8 mouse cellular contexts compared by ENCODE assay signal in the genomic region with DNA sequence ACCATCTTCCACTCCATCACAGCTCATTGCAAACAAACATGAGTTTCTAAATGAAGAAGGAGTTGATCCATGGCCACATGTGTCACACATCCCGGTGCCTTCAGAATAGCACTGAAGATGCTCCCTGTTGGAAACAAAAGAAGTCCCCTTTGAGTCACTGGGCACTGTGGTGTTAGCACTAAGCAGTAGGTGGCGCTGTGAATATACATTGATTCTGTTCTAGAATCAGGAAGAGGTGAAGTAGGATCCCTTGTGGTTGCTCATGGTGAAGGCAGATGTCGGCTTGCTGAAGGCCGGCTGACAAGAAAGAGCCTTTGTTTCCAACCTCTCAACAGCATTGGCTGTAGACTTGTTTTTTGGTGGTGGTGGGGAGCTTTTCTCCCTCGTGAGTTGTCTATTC.
DNase-seq lines count a peak whose midpoint lies in the region; ATAC-seq and TF ChIP-seq lines count a peak whose summit lies in the region.

No protein-coding gene starts in this region.

- no peaks in the 10 kb centered on the region for H3K4me1 ChIP-seq in cerebellum, adult 2 months (ENCODE audit: control insufficient read depth, insufficient read depth, low read length)
- no peaks in the 10 kb centered on the region for H3K4me1 ChIP-seq in neural tube, embryonic 15.5 days
- H3K4me1 ChIP-seq in liver, postnatal 0 days (ENCODE audit: insufficient read depth), result no peaks in the 10 kb centered on the region
- H3K4me1 ChIP-seq in stomach, postnatal 0 days (replicated peaks; ENCODE audit: control insufficient read depth, insufficient read depth), result no peaks in the 10 kb centered on the region

- H3K27me3 ChIP-seq in cerebellum, adult 2 months (ENCODE audit: control insufficient read depth, insufficient read depth, low read length), result no peaks in the 10 kb centered on the region
- H3K27me3 ChIP-seq in neural tube, embryonic 15.5 days (replicated peaks), result no peaks in the 10 kb centered on the region
- no peaks in the 10 kb centered on the region for H3K27me3 ChIP-seq in liver, postnatal 0 days (ENCODE audit: insufficient read depth, low read length)
- no peaks in the 10 kb centered on the region for H3K27me3 ChIP-seq in stomach, postnatal 0 days (ENCODE audit: control insufficient read depth, insufficient read depth, low read length)

- ATAC-seq in neural tube, embryonic 15.5 days (ENCODE audit: low FRiP score), result no peak
- no peak for ATAC-seq in liver, postnatal 0 days
- peak; percentile 82 for ATAC-seq in stomach, postnatal 0 days (ENCODE audit: low FRiP score, low TSS enrichment)

- H3K27ac ChIP-seq in cerebellum, adult 2 months (ENCODE audit: insufficient read depth, low read length), result no peak overlapping the region
- H3K27ac ChIP-seq in neural tube, embryonic 15.5 days (replicated peaks), result no peak overlapping the region
- no peak overlapping the region for H3K27ac ChIP-seq in liver, postnatal 0 days (ENCODE audit: low read depth)
- no peak overlapping the region for H3K27ac ChIP-seq in stomach, postnatal 0 days (replicated peaks)

- 21% methylated on average over 5 of the region's 5 CpGs for WGBS in cerebellum, adult 2 months
- 15% methylated on average over 5 of the region's 5 CpGs for WGBS in neural tube, embryonic 15.5 days
- WGBS in liver, postnatal 0 days (ENCODE audit: insufficient replicate concordance), result 28% methylated on average over 5 of the region's 5 CpGs
- WGBS in stomach, postnatal 0 days, result 37% methylated on average over 5 of the region's 5 CpGs

- no peak overlapping the region for H3K9ac ChIP-seq in neural tube, embryonic 15.5 days (replicated peaks)
- H3K9ac ChIP-seq in liver, postnatal 0 days (replicated peaks), result no peak overlapping the region
- no peak overlapping the region for H3K9ac ChIP-seq in stomach, postnatal 0 days (ENCODE audit: low read length)

- H3K4me2 ChIP-seq in neural tube, embryonic 15.5 days, result no peak overlapping the region
- no peak overlapping the region for H3K4me2 ChIP-seq in liver, postnatal 0 days (ENCODE audit: low read depth, low read length)
- H3K4me2 ChIP-seq in stomach, postnatal 0 days (replicated peaks; ENCODE audit: low read depth), result no peak overlapping the region

- H3K4me3 ChIP-seq in cerebellum, adult 2 months (replicated peaks; ENCODE audit: insufficient read depth, low read depth, low read length), result no peak overlapping the region
- no peak overlapping the region for H3K4me3 ChIP-seq in neural tube, embryonic 15.5 days (replicated peaks)
- H3K4me3 ChIP-seq in liver, postnatal 0 days (ENCODE audit: low read depth, low read length), result no peak overlapping the region
- no peak overlapping the region for H3K4me3 ChIP-seq in stomach, postnatal 0 days (ENCODE audit: low read depth, low read length)

- no peaks in the 10 kb centered on the region for H3K9me3 ChIP-seq in neural tube, embryonic 15.5 days (replicated peaks)
- no peaks in the 10 kb centered on the region for H3K9me3 ChIP-seq in liver, postnatal 0 days (ENCODE audit: low read length)
- no peaks in the 10 kb centered on the region for H3K9me3 ChIP-seq in stomach, postnatal 0 days (ENCODE audit: control insufficient read depth, low read length)

- peak; percentile 3 for DNase-seq in cerebellum, adult 8-10 months
- no peak for DNase-seq in cerebellum, adult 2 months
- peak; percentile 33 for DNase-seq in neural tube, embryonic 10.5 days (ENCODE audit: extremely low spot score, low spot score)
- peak; percentile 2 for DNase-seq in c-Kit-positive CD71-positive TER-119-negative erythroid progenitor cells, embryonic 14.5 days (ENCODE audit: low read depth)
- peak; percentile 44 to 59 for DNase-seq in kidney, adult 8-10 months
- DNase-seq in liver, postnatal 0 days, result peak; percentile 46
- DNase-seq in stomach, postnatal 0 days (ENCODE audit: low spot score), result peak; percentile 65

- no peaks in the 10 kb centered on the region for H3K36me3 ChIP-seq in neural tube, embryonic 15.5 days
- H3K36me3 ChIP-seq in liver, postnatal 0 days (replicated peaks; ENCODE audit: insufficient read depth, low read length), result no peaks in the 10 kb centered on the region
- H3K36me3 ChIP-seq in stomach, postnatal 0 days (ENCODE audit: control insufficient read depth, insufficient read depth, low read length), result no peaks in the 10 kb centered on the region

- no peak for TF ChIP-seq POLR2A in cerebellum, adult 2 months (IDR thresholded peaks at IDR 0.05; ENCODE audit: borderline replicate concordance, insufficient read depth, low read length)

- TF ChIP-seq CTCF in cerebellum, adult 2 months (IDR thresholded peaks at IDR 0.05; ENCODE audit: borderline replicate concordance, insufficient read depth, low read depth, low read length), result no peak
- peak; percentile 77 for TF ChIP-seq CTCF in liver, postnatal 0 days (IDR thresholded peaks at IDR 0.05; ENCODE audit: low read depth)
- TF ChIP-seq CTCF in stomach, postnatal 0 days (IDR thresholded peaks at IDR 0.05; ENCODE audit: low read depth), result peak; percentile 79

- no peak for TF ChIP-seq EP300 in liver, postnatal 0 days (IDR thresholded peaks at IDR 0.05; ENCODE audit: low read depth)
- TF ChIP-seq EP300 in stomach, postnatal 0 days (optimal IDR thresholded peaks at IDR 0.05), result no peak

Comparison
In these comparisons a context has a peak if more than half of its experiments do, and no peak if none do; other contexts are left out.
1. DNase-seq: peak in cerebellum, adult 8-10 months (single experiment), neural tube, embryonic 10.5 days (single experiment), c-Kit-positive CD71-positive TER-119-negative erythroid progenitor cells, embryonic 14.5 days (single experiment), kidney, adult 8-10 months (2 of 2), liver, postnatal 0 days (single experiment) and stomach, postnatal 0 days (single experiment); none in cerebellum, adult 2 months (0 of 2).